Mouse (Mus musculus) heart, embryonic 13.5 days (tissue): Measurements from ENCODE around the gene Epn3. TPM values are rescaled to one million over a fixed set of nuclear protein-coding genes. Genes with fewer than 3 reads are reported as not detected.

Source experiments
- ATAC-seq: fragments of 200-750 bp; cut with Nextera tagmentation; 2 replicates; pipeline ENCODE4 v1.8.0; 2017; ENCODE audit warnings: moderate TSS enrichment; ENCODE audit not compliant: insufficient number of reproducible peaks, low FRiP score, low TSS enrichment; ENCODE audit errors: extremely low read depth
- H3K27ac ChIP-seq: fragments of 300-500 bp; sonication (generic); replicated peaks from 2 replicates; pipeline ENCODE4 v1.5.1; 2015; ENCODE audit warnings: moderate library complexity, mild to moderate bottlenecking, inconsistent platforms
- H3K27me3 ChIP-seq: fragments of 300-500 bp; sonication (generic); replicated peaks from 2 replicates; pipeline ENCODE4 v1.6.1; 2015; ENCODE audit warnings: mild to moderate bottlenecking, inconsistent platforms
- H3K36me3 ChIP-seq: fragments of 300-500 bp; sonication (generic); 2 replicates; pipeline ENCODE4 v1.6.1; 2015; ENCODE audit warnings: mild to moderate bottlenecking, inconsistent platforms
- H3K4me1 ChIP-seq: fragments of 300-500 bp; sonication (generic); 2 replicates; pipeline ENCODE4 v1.6.1; 2015; ENCODE audit warnings: inconsistent platforms
- H3K4me2 ChIP-seq: fragments of 300-500 bp; sonication (generic); 2 replicates; pipeline ENCODE4 v1.6.1; 2015; ENCODE audit warnings: inconsistent platforms, mild to moderate bottlenecking, moderate library complexity
- H3K4me3 ChIP-seq: fragments of 300-500 bp; sonication (generic); 2 replicates; pipeline ENCODE4 v1.5.1; 2015; ENCODE audit warnings: moderate library complexity, mild to moderate bottlenecking, inconsistent platforms
- H3K9ac ChIP-seq: fragments of 300-500 bp; sonication (generic); 2 replicates; pipeline ENCODE4 v1.6.1; 2015; ENCODE audit warnings: inconsistent platforms, mild to moderate bottlenecking, moderate library complexity
- H3K9me3 ChIP-seq: fragments of 300-500 bp; sonication (generic); 2 replicates; pipeline ENCODE4 v1.6.1; 2016; ENCODE audit warnings: inconsistent platforms
- WGBS: fragments of 180-500 bp; shearing (Covaris S2); methylation state at CpG from one replicate; pipeline ENCODE4 v1.1.7; 2015; ENCODE audit warnings: mixed read lengths; 5-methylcytosine and 5-hydroxymethylcytosine counted together
- polyA plus RNA-seq: library from polyadenylated mRNA; unstranded; fragments of >200 nt; fragmentation: Nextera tagmentation; extraction: Ambion mirVana; gene quantifications from 2 replicates; pipeline ENCODE4 v1.2.1, GENCODE M21; 2015

Gene Epn3
- 11.8 and 12.5 TPM in 2 replicates for polyA plus RNA-seq

DNA sequence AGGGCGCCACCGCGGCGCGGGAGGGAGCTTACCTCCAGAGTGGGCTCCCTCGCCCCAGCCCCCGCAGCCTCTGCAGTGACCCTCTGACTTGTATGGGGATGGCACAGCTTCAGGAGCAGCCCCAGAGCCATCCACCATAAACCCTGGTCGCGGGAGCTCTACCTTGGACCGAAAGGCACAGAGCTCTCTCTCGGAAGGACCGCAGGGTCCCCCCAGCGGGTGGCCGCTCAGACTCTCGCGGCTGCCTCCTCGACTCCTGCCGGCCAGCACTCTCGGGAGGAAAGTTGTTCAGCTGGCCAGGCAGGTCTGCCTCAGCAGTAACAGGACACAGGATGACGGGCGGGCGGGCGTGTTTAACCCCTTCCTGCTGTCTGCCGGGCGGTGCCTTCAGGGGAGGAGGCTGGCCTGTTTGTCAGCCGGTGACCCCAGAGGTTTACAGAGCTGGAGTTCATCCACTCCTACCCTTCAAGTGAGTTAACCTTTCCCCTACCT lies at the start of gene Epn3:
Gene Epn3 (minus strand): TSS at position 314 of the 492 bp plus-strand sequence.
- ATAC-seq, result peak; percentile 15; the same call in 1 of the 2 replicates
- Histone ChIP-seq H3K27me3 (peaks cover 54% of the 10 kb centered on the region), H3K4me3 (peak within 1 kb of the TSS; percentile 60), H3K4me2 (peak within 1 kb of the TSS; percentile 72), H3K9me3 (no peaks in the 10 kb centered on the region), H3K4me1 (peaks cover 59% of the 10 kb centered on the region), H3K27ac (peak within 1 kb of the TSS; percentile 91), H3K9ac (peak within 1 kb of the TSS; percentile 86), H3K36me3 (peaks cover 8% of the 10 kb centered on the region)
- WGBS, result under 1% methylated on average over 26 of the region's 26 CpGs

DNA sequence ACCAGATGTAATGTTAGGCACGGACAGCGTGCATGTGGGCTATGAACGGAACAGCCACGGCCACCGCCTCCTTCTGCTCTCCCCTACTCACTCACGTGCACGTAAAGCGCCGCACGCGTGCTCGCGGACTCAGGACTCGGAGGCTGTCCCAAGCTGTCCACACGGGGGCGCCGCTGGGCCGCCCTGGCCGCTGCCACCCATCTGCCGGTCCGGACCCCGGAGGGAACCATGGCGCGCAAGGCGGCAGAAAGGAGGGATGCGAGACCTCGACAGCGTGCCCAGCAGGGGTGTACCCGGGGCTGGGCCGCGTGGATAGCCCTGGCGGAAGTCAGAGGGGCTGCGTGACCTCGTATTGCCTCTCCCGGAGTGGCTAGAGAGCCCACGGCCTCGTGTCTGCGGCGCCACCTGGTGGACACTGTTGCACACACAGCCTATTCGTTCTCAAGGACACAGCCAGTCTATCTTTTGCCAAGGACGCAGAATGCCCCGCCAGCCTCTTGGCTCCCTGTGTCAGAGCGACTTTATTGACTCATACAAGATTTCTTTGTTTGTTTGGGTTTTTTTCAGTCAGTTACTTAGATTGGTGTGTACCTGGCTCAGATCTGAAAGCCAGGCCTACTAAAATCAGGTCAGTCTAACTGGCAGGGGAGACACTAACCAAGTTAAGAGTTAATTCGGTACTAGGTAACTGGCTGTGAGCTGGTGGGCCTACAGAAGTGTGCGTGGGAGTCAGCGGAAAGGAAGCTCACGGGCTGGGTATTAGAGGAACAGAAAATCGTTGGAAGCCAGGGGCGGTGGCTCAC lies 49.3 kb upstream of the Epn3 start, which contains the start of gene Rsad1:
Gene Rsad1 (minus strand): TSS at position 368 of the 803 bp plus-strand sequence.
- H3K9me3 ChIP-seq, result 0 out of 2 replicates have a peak, but pooled peaks cover 4% of the 10 kb centered on the region
- H3K36me3 ChIP-seq, result peaks cover 5% of the 10 kb centered on the region; the same call in 1 of the 2 replicates
- H3K27ac ChIP-seq, result peak within 1 kb of the TSS; percentile 85
- H3K4me1 ChIP-seq, result peaks cover 22% of the 10 kb centered on the region
- H3K4me3 ChIP-seq, result peak within 1 kb of the TSS; percentile 62
- H3K4me2 ChIP-seq, result peak within 1 kb of the TSS; percentile 90
- WGBS, result 3% methylated on average over 49 of the region's 49 CpGs
- ATAC-seq, result peak; percentile 73
- no peaks in the 10 kb centered on the region for H3K27me3 ChIP-seq
- peak within 1 kb of the TSS; percentile 82 for H3K9ac ChIP-seq

DNA sequence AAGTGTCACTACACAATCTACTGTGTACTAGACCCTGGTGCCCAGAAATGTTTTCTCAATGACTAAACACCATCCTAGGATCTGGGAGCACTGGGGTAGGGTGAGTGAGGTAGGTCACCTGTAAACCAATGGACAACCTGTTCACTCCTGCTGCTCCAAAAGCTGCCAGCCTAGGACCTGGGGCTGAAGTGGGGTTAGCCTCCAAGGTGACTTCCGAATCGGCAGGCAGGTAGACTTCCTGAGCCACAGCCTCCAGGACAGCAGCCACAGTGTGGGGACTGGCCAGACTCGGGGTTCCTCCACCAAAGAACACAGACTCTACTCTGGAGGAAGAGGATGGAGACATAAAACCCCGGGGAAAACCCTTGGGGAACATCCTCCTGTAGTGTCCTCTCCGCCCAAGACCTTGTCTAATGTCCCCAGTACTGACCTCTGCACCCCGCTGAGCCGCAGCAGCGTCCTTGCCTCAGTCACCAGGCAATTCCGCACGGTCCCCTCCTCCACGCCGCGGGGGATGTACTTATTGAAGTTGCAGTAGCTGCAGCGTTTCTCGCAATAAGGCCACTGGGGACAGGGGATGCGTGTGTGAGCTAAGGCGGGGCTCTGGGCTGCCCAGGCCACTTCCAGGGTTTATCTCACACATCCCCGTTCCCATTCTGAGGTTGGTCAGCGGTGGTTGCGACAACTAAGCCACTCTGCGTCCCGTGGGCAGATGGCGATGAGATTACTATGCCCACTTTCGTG lies 48.4 kb upstream of the Epn3 start:
- ATAC-seq, result peak; percentile 16; the same call in 1 of the 2 replicates
- whole genome bisulfite sequencing, result 9% methylated on average over 24 of the region's 24 CpGs
- Histone ChIP-seq H3K36me3 (peaks cover 9% of the 10 kb centered on the region), H3K4me1 (peaks cover 26% of the 10 kb centered on the region), H3K4me3 (peak overlapping the region; percentile 62), H3K9ac (peak overlapping the region; percentile 82), H3K9me3 (0 out of 2 replicates have a peak, but pooled peaks cover 4% of the 10 kb centered on the region), H3K4me2 (peak overlapping the region; percentile 90), H3K27me3 (no peaks in the 10 kb centered on the region), H3K27ac (peak overlapping the region; percentile 85)

DNA sequence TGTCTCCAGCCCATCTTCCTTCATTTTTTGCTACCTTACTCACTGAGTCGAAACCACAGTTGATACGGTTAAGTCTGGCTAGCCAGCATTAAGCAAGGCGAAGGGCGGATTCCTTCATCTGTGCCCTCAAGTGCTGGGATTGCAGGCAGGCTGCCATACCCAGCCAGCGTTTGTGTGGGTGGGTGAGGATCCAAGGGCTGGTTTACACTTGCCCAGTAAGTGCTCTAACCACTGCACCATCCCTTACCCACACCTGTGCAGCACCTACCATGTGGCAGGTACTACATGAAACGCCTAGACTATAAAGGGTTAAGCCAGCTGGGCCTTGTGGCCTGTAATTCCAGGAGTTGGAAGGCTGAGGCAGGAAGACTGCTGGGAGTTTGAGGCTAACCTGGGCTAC lies 47.5 kb upstream of the Epn3 start:
- H3K27me3 ChIP-seq, result no peaks in the 10 kb centered on the region
- H3K36me3 ChIP-seq, result peaks cover 16% of the 10 kb centered on the region
- 90% methylated on average over 6 of the region's 6 CpGs for WGBS
- H3K4me2 ChIP-seq, result no peak overlapping the region
- no peak for ATAC-seq
- no peak overlapping the region for H3K9ac ChIP-seq
- 0 out of 2 replicates have a peak, but pooled peaks cover 4% of the 10 kb centered on the region for H3K9me3 ChIP-seq
- peaks cover 26% of the 10 kb centered on the region for H3K4me1 ChIP-seq
- H3K4me3 ChIP-seq, result no peak overlapping the region
- H3K27ac ChIP-seq, result no peak overlapping the region

DNA sequence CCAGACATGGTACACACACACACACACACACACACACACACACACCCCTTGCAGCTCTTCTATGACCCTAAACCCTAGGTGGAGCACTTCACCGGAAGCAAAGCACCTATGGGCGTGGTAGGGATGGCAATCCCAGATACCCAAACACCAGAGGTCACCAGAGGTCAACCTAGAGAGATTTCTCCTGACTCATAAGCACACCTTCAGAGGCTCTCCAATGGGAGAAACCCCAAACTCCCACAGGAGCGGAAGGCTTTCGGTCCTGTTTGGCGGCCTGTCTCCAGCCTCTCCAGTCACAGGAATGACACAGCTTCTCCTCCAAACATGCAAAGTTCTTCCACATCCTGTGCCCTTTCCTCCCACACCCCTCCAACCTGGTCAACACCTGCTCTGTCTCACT lies 46.6 kb upstream of the Epn3 start:
- H3K9me3 ChIP-seq, result no peaks in the 10 kb centered on the region
- peaks cover 26% of the 10 kb centered on the region for H3K4me1 ChIP-seq
- H3K36me3 ChIP-seq, result peaks cover 20% of the 10 kb centered on the region
- no peak for ATAC-seq
- no peak overlapping the region for H3K4me2 ChIP-seq
- 94% methylated on average over 5 of the region's 5 CpGs for WGBS
- no peak overlapping the region for H3K4me3 ChIP-seq
- no peak overlapping the region for H3K9ac ChIP-seq
- H3K27me3 ChIP-seq, result no peaks in the 10 kb centered on the region
- no peak overlapping the region for H3K27ac ChIP-seq

DNA sequence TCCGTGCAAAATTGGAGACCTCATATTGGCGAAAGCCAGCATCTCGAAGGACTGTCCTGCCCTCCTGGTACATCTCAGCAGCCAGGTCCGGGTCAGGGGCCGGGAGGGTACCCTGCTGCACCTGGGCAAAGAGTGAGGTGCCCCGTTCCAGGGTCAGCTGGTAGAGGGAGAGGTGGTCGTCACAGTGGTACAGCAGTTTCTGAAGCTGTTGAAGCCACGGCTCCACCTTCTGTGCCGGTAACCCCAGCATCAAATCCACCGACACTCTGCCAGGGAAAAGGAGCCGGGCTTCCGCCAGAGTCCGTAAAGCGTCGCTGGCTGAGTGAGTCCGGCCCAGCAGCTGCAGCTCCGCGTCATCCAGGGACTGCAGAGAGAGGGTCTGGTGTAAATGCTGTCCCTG lies 44.6 kb upstream of the Epn3 start:
- peak overlapping the region; percentile 30 for H3K4me3 ChIP-seq
- H3K9me3 ChIP-seq, result no peaks in the 10 kb centered on the region
- no peak for ATAC-seq
- peak overlapping the region; percentile 24 for H3K9ac ChIP-seq
- no peaks in the 10 kb centered on the region for H3K27me3 ChIP-seq
- no peak overlapping the region for H3K27ac ChIP-seq
- H3K36me3 ChIP-seq, result peaks cover 26% of the 10 kb centered on the region
- peaks cover 23% of the 10 kb centered on the region for H3K4me1 ChIP-seq
- peak overlapping the region; percentile 62 for H3K4me2 ChIP-seq
- whole genome bisulfite sequencing, result 42% methylated on average over 18 of the region's 18 CpGs

DNA sequence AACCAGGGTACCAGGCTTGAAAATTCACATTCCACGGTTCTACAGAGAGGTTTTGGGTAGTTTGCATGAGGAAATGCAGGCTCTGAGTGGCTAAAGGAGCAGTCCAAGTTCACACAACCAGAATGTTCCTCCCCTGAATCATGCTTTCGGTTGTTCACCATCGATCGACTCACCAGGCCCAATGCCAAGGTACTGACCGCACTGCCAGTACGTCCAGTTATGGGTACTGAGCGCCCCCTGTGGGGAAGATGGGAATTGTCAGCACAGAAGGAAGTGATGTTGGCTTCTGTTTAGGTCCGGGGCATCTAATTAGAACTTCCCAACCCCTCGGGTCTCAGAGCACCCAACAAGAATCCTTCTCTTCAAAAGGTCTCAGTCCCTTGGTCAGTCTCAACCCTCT lies 44.2 kb upstream of the Epn3 start:
- WGBS, result 25% methylated on average over 9 of the region's 9 CpGs
- Histone ChIP-seq H3K4me2 (peak overlapping the region; percentile 62), H3K27me3 (no peaks in the 10 kb centered on the region), H3K4me1 (peaks cover 20% of the 10 kb centered on the region), H3K36me3 (peaks cover 26% of the 10 kb centered on the region), H3K4me3 (peak overlapping the region; percentile 30), H3K9me3 (no peaks in the 10 kb centered on the region), H3K27ac (no peak overlapping the region), H3K9ac (peak overlapping the region; percentile 24)
- ATAC-seq, result no peak

DNA sequence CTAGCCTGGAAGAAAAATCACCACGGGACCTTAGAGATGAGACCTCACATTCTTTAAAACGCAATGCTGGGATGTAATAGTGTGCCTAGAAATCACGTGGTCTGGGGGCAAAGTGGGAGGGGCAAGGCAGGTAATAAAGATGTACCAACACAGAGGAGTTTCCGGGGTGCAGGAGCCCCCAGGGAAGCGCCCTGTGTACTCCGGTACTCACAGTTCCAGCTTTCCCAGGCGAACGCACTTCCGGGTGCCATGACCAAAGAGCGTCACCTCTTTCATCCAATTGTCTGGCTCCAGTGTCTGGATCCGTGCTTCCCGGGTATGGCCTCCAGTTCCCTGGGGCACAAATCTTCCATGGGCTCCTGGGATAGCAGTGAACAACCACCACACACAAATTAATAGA lies 43.6 kb upstream of the Epn3 start:
- Histone ChIP-seq H3K4me1 (peaks cover 18% of the 10 kb centered on the region), H3K9me3 (no peaks in the 10 kb centered on the region), H3K4me2 (no peak overlapping the region), H3K27ac (no peak overlapping the region), H3K9ac (no peak overlapping the region), H3K36me3 (peaks cover 26% of the 10 kb centered on the region), H3K27me3 (no peaks in the 10 kb centered on the region), H3K4me3 (no peak overlapping the region)
- 81% methylated on average over 12 of the region's 12 CpGs for whole genome bisulfite sequencing
- no peak for ATAC-seq

DNA sequence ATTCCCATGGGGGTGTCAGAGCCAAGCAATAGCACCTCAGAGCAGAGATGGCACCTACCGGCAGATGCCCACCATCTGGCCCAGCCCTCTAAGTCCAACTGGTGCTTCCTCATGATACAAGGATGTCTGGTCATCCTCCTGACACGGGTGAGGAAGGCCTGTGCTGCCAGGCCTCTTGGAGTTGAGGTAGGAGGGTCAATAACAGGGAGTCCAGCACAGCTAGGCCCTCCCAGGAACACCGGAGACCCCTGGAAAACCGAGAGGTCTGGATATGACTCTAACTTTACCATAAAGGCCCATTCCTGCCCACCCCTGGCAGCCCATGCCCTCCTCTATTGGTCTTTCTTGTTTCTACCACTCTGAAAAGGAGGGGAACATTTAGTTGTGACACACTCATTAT lies 42.6 kb upstream of the Epn3 start:
- Histone ChIP-seq H3K9me3 (no peaks in the 10 kb centered on the region), H3K9ac (no peak overlapping the region), H3K36me3 (peaks cover 26% of the 10 kb centered on the region), H3K4me2 (no peak overlapping the region), H3K4me1 (peaks cover 13% of the 10 kb centered on the region), H3K4me3 (no peak overlapping the region), H3K27ac (no peak overlapping the region), H3K27me3 (no peaks in the 10 kb centered on the region)
- no peak for ATAC-seq
- 91% methylated on average over 4 of the region's 4 CpGs for WGBS

DNA sequence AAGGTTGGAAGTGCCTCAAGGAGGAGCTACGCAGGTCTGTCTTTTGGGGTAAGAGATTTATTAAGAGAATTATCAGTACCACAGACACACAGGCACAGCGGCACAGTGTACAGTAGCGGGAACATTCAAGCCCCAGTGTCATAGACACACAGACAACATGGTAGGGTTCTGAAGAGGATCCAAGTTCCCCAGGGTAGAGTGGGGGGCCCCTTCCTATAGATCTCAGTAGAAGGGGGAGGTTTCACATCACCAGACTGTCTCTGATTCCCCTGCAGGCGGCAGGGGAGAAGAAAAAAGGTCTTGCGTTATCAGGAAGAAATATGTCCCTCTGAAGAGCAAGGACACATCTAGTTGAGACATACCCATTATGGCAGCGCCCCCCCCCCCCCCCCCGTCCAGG lies 40.0 kb upstream of the Epn3 start:
- Histone ChIP-seq H3K4me1 (peaks cover 19% of the 10 kb centered on the region), H3K27ac (no peak overlapping the region), H3K4me2 (no peak overlapping the region), H3K27me3 (no peaks in the 10 kb centered on the region), H3K4me3 (no peak overlapping the region), H3K9me3 (no peaks in the 10 kb centered on the region; the same call in 1 of the 2 replicates), H3K9ac (no peak overlapping the region), H3K36me3 (peaks cover 26% of the 10 kb centered on the region)
- 73% methylated on average over 7 of the region's 7 CpGs for WGBS
- ATAC-seq, result no peak

DNA sequence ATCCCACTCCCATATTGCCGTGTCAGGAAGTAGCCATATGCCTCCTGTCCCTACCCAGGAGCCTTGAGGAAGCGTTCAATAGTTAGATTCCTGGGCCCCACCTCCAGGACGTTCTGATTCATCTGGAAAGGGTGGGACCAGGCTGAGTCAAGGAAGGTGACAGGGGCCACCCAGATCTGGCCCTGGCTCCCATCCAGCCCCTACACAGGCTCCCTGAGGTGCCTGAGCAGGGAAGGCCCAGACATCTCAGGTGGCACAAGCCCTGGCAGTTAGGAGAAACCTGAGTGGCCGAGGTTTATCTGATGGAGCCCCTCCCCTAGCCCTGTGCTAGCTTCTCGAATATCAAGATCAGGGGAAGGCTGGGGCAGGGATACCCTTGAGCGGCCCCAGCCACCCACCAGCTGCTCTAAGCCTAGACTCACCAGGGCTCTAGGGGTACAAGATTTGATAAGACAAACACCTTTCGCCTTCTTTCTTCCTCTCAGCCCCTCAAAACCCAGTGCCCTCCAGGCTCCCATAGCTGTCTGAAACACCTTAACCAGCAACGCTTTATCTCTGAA lies 39.0 kb upstream of the Epn3 start:
- H3K9me3 ChIP-seq, result no peaks in the 10 kb centered on the region; the same call in 1 of the 2 replicates
- H3K4me1 ChIP-seq, result peaks cover 11% of the 10 kb centered on the region
- ATAC-seq, result no peak
- no peak overlapping the region for H3K27ac ChIP-seq
- H3K9ac ChIP-seq, result no peak overlapping the region
- no peak overlapping the region for H3K4me2 ChIP-seq
- peaks cover 26% of the 10 kb centered on the region for H3K36me3 ChIP-seq
- no peaks in the 10 kb centered on the region for H3K27me3 ChIP-seq
- 44% methylated on average over 8 of the region's 8 CpGs for WGBS
- H3K4me3 ChIP-seq, result no peak overlapping the region
